Mouse (Mus musculus): ENCODE results near the gene Vmn1r21. TPM values are rescaled to one million over a fixed set of nuclear protein-coding genes. Genes with fewer than 3 reads are reported as not detected.

Vmn1r21 gene
- polyA plus RNA-seq, 1 experiment from 2014 or later: not detected

- Histone ChIP-seq H3K4me1 (0 out of 2 replicates have a peak, but pooled peaks cover 3% of the 10 kb centered on the region), H3K27ac (no peak overlapping the region), H3K9ac (no peak overlapping the region), H3K4me2 (no peak overlapping the region), H3K4me3 (no peak overlapping the region), H3K9me3 (0 out of 2 replicates have a peak, but pooled peaks cover 8% of the 10 kb centered on the region), H3K27me3 (replicated peaks) (no peaks in the 10 kb centered on the region), H3K36me3 (replicated peaks) (no peaks in the 10 kb centered on the region)
- 79% methylated on average over 5 of the region's 5 CpGs for WGBS
- 0 out of 2 replicates have a peak, but pooled peaks have one; percentile 54 for ATAC-seq (replicated peaks)
Observed at GRCm38 (mm10) chr6:57805218-57806069, 44.7 kb downstream of the Vmn1r21 start.

GRCm38 (mm10) chr6:57803130-57803529 is 47.0 kb downstream of the Vmn1r21 start:
- Histone ChIP-seq H3K27ac (no peak overlapping the region), H3K9me3 (no peaks in the 10 kb centered on the region), H3K4me2 (no peak overlapping the region), H3K27me3 (replicated peaks) (no peaks in the 10 kb centered on the region), H3K4me1 (0 out of 2 replicates have a peak, but pooled peaks cover 3% of the 10 kb centered on the region), H3K9ac (no peak overlapping the region), H3K4me3 (no peak overlapping the region), H3K36me3 (replicated peaks) (no peaks in the 10 kb centered on the region)
- ATAC-seq (replicated peaks): no peak
- 86% methylated on average over 2 of the region's 2 CpGs for WGBS

- no peaks in the 10 kb centered on the region for H3K4me1 ChIP-seq
- no peaks in the 10 kb centered on the region for H3K36me3 ChIP-seq (replicated peaks)
- no peak overlapping the region for H3K4me3 ChIP-seq
- no peaks in the 10 kb centered on the region for H3K27me3 ChIP-seq (replicated peaks)
- no peak overlapping the region for H3K4me2 ChIP-seq
- no peak for ATAC-seq (replicated peaks)
- H3K9me3 ChIP-seq: no peaks in the 10 kb centered on the region
- H3K27ac ChIP-seq: no peak overlapping the region
- 82% methylated on average over 1 of the region's 1 CpGs for WGBS
- no peak overlapping the region for H3K9ac ChIP-seq
Observed at GRCm38 (mm10) chr6:57798986-57799385, 51.2 kb downstream of the Vmn1r21 start.

- WGBS: 93% methylated on average over 3 of the region's 3 CpGs
- ATAC-seq (replicated peaks): no peak
- H3K4me1 ChIP-seq: no peaks in the 10 kb centered on the region
Observed at GRCm38 (mm10) chr6:57796853-57797423, 53.2 kb downstream of the Vmn1r21 start.

GRCm38 (mm10) chr6:57795835-57796234 is 54.3 kb downstream of the Vmn1r21 start:
- no peak overlapping the region for H3K9ac ChIP-seq
- 58% methylated on average over 3 of the region's 3 CpGs for WGBS
- no peak for ATAC-seq (replicated peaks)
- H3K4me3 ChIP-seq: no peak overlapping the region
- no peaks in the 10 kb centered on the region for H3K9me3 ChIP-seq
- H3K4me1 ChIP-seq: no peaks in the 10 kb centered on the region
- H3K36me3 ChIP-seq (replicated peaks): no peaks in the 10 kb centered on the region
- no peak overlapping the region for H3K27ac ChIP-seq
- H3K27me3 ChIP-seq (replicated peaks): no peaks in the 10 kb centered on the region
- no peak overlapping the region for H3K4me2 ChIP-seq

More at GRCm38 (mm10) chr6:57796853-57797423, 53.2 kb downstream of the Vmn1r21 start:
- Histone ChIP-seq H3K27me3 (replicated peaks) (no peaks in the 10 kb centered on the region), H3K27ac (no peak overlapping the region), H3K4me3 (no peak overlapping the region), H3K9me3 (no peaks in the 10 kb centered on the region), H3K4me2 (no peak overlapping the region), H3K9ac (no peak overlapping the region), H3K36me3 (replicated peaks) (no peaks in the 10 kb centered on the region)

Other genes with a start within 250 kb of the Vmn1r21 start
- 14.6 and 15.6 TPM in 2 replicates for gene Pyurf, start 158.3 kb downstream of the Vmn1r21 start, polyA plus RNA-seq (2015; fragmentation: Nextera tagmentation; extraction: Ambion mirVana)
- 91.8 and 92.4 TPM in 2 replicates for gene Lancl2, start 147.8 kb downstream of the Vmn1r21 start, polyA plus RNA-seq (2015; fragmentation: Nextera tagmentation; extraction: Ambion mirVana)
- 241 and 243 TPM in 2 replicates for gene Vopp1, start 25.2 kb downstream of the Vmn1r21 start, polyA plus RNA-seq (2015; fragmentation: Nextera tagmentation; extraction: Ambion mirVana)
- gene Vmn1r22, start 57.7 kb upstream of the Vmn1r21 start, polyA plus RNA-seq (2015; fragmentation: Nextera tagmentation; extraction: Ambion mirVana): not detected in 2 replicates
- gene Vmn1r23, start 76.5 kb upstream of the Vmn1r21 start, polyA plus RNA-seq (2015; fragmentation: Nextera tagmentation; extraction: Ambion mirVana): not detected in 2 replicates
- gene Vmn1r24, start 111.2 kb upstream of the Vmn1r21 start, polyA plus RNA-seq (2015; fragmentation: Nextera tagmentation; extraction: Ambion mirVana): not detected in 2 replicates
- not detected in 2 replicates for gene Vmn1r25, start 130.5 kb upstream of the Vmn1r21 start, polyA plus RNA-seq (2015; fragmentation: Nextera tagmentation; extraction: Ambion mirVana)
- gene Vmn1r26, start 164.8 kb upstream of the Vmn1r21 start, polyA plus RNA-seq (2015; fragmentation: Nextera tagmentation; extraction: Ambion mirVana): not detected in 2 replicates

Data from midbrain, embryonic 15.5 days (tissue).